Mouse (Mus musculus) erythroblast, embryonic 14.5 days (primary cell): ENCODE data around the gene Bpifb5. TPM values are rescaled to one million over a fixed set of nuclear protein-coding genes. Genes with fewer than 3 reads are reported as not detected.

ENCODE experiments used
- H3K27me3 ChIP-seq: 2 replicates; pipeline ENCODE4 v1.6.1; 2012; ENCODE audit warnings: inconsistent platforms; ENCODE audit not compliant: control insufficient read depth
- H3K36me3 ChIP-seq: 2 replicates; pipeline ENCODE4 v1.6.1; 2012; ENCODE audit warnings: mild to moderate bottlenecking, inconsistent platforms; ENCODE audit not compliant: control insufficient read depth
- H3K4me1 ChIP-seq: 2 replicates; pipeline ENCODE4 v1.6.1; 2012; ENCODE audit warnings: inconsistent platforms; ENCODE audit not compliant: control insufficient read depth
- H3K4me3 ChIP-seq: replicated peaks from 2 replicates; pipeline ENCODE3; 2012; ENCODE audit warnings: moderate library complexity, mild to moderate bottlenecking, inconsistent platforms
- H3K9me3 ChIP-seq: 2 replicates; pipeline ENCODE4 v1.6.1; 2012; ENCODE audit warnings: low read length, inconsistent platforms, mixed read lengths; ENCODE audit not compliant: control insufficient read depth
- GATA1 ChIP-seq: IDR thresholded peaks from 2 replicates; pipeline ENCODE4 v1.6.1; 2012; ENCODE audit warnings: low read length, inconsistent platforms, mixed read lengths
- TAL1 ChIP-seq: IDR thresholded peaks from 3 replicates; pipeline ENCODE4 v1.6.1; 2012; ENCODE audit warnings: low read length, inconsistent platforms, mixed read lengths
- polyA plus RNA-seq: library from polyadenylated mRNA; stranded (reverse); fragments of >175 nt; gene quantifications from 2 replicates; pipeline ENCODE4 v1.2.3, GENCODE M21; 2012

Bpifb5 gene
- polyA plus RNA-seq, 1 experiment, result not detected

DNA sequence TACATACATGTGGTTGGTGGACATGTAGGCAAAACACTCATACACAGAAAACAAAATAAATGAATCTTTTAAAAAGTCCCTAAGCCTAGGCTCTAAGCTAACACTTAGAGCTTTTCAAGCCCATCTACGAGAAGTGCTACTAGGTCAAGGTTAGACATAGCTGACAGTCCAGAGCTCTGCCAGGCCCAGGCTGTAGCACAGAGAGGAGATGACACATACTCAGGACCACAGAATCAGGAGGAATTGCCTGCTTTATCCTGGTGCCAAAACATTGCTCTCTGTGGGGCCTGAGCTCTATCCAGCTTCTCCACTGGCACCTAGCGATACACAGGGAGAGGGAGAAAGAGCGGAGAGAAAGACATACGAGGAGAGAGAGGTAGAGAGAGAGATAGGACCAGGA is 30.5 kb upstream of the Bpifb5 start:
- Histone ChIP-seq H3K9me3 (no peaks in the 10 kb centered on the region), H3K4me3 (no peak overlapping the region), H3K27me3 (no peaks in the 10 kb centered on the region), H3K4me1 (no peaks in the 10 kb centered on the region), H3K36me3 (no peaks in the 10 kb centered on the region)
- no peak for TF ChIP-seq GATA1
- TF ChIP-seq TAL1, result no peak

DNA sequence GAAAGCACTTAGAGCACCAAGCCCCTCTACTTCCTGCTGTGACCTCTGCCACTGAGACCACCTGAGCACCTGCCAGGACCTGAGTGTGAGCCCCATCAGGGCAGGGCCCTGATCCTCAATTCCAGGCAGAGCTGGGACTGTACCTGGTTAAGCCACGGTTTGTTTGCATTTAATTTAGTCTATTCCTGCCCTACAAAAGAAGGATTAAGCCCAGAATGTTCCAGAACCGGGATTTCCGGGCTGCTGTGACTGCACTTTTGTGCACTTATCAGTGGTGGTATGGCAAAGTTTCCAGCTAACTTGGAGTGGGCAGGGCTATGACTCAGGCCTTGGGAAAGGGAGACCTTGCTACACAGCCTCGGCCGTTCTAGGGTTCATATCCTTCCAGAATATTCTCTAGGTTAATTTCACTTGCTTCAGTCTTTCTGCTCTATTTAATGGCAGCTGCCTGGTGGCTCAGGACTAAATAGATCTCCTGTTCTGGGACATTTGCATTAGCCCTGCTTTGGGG is 29.5 kb upstream of the Bpifb5 start:
- TF ChIP-seq GATA1, result no peak
- TF ChIP-seq TAL1, result no peak
- H3K36me3 ChIP-seq, result no peaks in the 10 kb centered on the region
- H3K9me3 ChIP-seq, result no peaks in the 10 kb centered on the region
- H3K4me1 ChIP-seq, result no peaks in the 10 kb centered on the region
- no peaks in the 10 kb centered on the region for H3K27me3 ChIP-seq
- H3K4me3 ChIP-seq, result no peak overlapping the region

DNA sequence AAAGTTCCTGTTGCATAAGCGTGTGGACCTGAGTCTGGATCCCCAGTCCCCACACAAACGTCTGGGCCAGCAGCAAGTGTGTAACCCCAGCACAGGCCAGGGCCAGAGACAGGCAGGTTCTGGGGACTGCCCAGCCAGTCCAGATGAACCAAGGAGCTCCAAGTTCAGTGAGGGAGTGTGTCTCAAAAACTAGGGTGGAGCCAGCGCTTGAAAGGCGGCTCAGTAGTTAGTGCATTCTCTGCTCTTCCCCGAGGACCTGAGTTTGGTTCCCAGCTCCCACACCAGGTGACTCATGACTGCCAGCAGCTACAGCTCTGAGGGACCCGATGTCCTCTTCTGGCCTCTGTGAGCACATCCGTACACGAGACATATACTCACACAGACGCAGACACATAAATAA is 26.5 kb upstream of the Bpifb5 start:
- Histone ChIP-seq H3K9me3 (no peaks in the 10 kb centered on the region), H3K4me1 (no peaks in the 10 kb centered on the region), H3K36me3 (no peaks in the 10 kb centered on the region), H3K27me3 (no peaks in the 10 kb centered on the region), H3K4me3 (no peak overlapping the region)
- TF ChIP-seq TAL1 (no peak), GATA1 (no peak)

DNA sequence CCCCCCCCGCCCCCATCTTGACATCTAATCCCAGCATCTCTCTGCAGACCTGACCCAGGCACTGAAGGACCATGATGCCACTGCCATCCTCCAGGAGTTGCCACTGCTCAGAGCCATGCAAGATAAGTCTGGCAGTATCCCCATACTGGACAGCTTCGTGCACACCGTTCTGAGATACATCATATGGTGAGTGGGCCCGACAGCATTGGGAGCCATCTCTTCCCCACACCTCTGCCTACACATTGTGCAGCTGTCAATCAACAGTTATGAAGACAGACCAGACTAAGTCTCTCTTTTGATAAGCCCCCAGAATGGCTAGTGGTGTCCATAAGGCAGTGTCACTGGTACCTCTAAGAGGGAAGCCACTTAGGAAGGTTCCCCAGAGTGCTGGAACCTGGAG is 18.9 kb upstream of the Bpifb5 start:
- no peaks in the 10 kb centered on the region for H3K9me3 ChIP-seq
- no peak overlapping the region for H3K4me3 ChIP-seq
- no peaks in the 10 kb centered on the region for H3K36me3 ChIP-seq
- H3K4me1 ChIP-seq, result no peaks in the 10 kb centered on the region
- TF ChIP-seq GATA1, result no peak
- no peak for TF ChIP-seq TAL1
- H3K27me3 ChIP-seq, result no peaks in the 10 kb centered on the region

DNA sequence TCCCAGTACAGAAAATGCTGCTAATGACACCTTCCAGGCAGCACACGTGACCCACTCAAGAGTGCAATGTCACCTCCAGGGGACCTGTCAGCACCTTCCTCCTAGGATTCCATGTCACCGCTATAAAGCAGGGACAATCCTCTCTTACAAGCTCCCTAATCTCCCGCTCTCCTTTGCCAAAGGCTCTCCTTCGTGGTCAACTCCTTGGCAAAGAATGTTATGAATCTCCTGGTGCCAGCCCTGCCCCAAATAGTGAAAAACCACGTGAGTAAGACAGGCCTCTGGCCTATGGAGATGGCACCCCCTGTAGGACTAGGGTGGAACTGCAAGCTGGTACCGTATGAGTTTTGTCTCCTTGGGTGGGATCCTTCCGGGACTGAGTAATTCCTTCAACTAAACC is 16.6 kb upstream of the Bpifb5 start:
- Histone ChIP-seq H3K4me1 (no peaks in the 10 kb centered on the region), H3K36me3 (no peaks in the 10 kb centered on the region), H3K4me3 (no peak overlapping the region), H3K27me3 (no peaks in the 10 kb centered on the region), H3K9me3 (no peaks in the 10 kb centered on the region)
- no peak for TF ChIP-seq GATA1
- no peak for TF ChIP-seq TAL1

DNA sequence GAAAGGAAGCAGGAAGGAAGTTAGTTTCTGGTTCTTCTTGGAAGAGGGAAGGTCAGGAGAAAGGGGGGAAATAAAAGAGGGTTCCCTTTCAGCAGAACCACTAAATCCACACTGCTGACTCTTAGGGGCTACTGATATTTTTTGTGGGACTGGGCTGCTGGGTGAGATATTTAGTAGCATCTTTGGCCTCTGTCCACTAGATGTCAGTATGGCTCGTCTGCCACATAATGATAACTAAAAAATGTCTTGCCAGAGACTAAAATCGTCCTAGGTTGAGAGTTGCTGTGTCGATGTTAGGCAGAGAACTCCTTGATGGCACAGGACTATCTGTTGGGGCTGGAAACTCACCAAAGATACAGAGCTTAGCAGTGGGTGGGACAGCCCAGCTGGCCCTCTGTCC is 14.4 kb upstream of the Bpifb5 start:
- Histone ChIP-seq H3K4me3 (no peak overlapping the region), H3K9me3 (no peaks in the 10 kb centered on the region), H3K4me1 (no peaks in the 10 kb centered on the region), H3K36me3 (no peaks in the 10 kb centered on the region), H3K27me3 (no peaks in the 10 kb centered on the region)
- TF ChIP-seq TAL1 (no peak), GATA1 (no peak)

DNA sequence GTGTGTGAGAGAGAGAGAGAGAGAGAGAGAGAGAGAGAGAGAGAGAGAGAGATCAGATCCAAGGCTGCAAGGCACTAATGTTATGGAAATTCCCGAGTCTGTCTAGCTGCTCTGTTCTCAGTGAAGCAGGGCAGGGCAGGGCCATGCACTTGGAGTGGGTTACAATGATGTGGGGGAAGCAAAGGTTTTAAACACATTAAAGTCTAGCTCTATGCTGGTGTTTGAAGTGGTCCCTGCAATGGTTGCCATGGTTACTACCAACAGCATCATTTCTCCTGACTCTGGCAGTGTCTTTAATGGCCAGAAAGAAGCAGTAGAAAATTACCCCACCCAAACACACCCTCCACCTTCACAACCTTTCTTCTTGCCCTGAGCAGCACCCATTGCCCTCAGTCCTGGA is 12.4 kb upstream of the Bpifb5 start:
- H3K27me3 ChIP-seq, result no peaks in the 10 kb centered on the region
- H3K4me3 ChIP-seq, result no peak overlapping the region
- no peaks in the 10 kb centered on the region for H3K9me3 ChIP-seq
- TF ChIP-seq GATA1, result no peak
- TF ChIP-seq TAL1, result no peak
- H3K36me3 ChIP-seq, result no peaks in the 10 kb centered on the region
- H3K4me1 ChIP-seq, result no peaks in the 10 kb centered on the region

DNA sequence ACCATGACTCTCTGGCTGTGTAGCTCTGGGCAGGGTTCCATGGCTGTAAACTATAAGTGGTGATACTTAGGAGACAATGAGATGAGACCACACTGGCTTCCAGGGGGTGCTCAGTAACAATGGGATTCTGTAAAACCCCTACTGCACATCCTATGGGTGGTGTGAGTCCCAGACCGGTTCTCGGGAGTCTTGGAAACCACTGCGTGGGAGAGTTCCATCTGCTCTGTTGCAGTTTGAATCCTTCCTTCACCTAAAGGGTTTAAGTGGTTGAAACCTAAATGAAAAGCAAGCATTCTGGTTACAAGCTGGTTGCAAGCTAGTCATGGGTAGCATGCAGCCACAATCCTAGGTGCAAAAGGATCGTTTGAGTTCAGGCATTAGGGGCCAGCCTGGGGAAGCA is 11.7 kb upstream of the Bpifb5 start:
- TF ChIP-seq GATA1 (no peak), TAL1 (no peak)
- Histone ChIP-seq H3K4me3 (no peak overlapping the region), H3K27me3 (no peaks in the 10 kb centered on the region), H3K36me3 (no peaks in the 10 kb centered on the region), H3K9me3 (no peaks in the 10 kb centered on the region), H3K4me1 (no peaks in the 10 kb centered on the region)

DNA sequence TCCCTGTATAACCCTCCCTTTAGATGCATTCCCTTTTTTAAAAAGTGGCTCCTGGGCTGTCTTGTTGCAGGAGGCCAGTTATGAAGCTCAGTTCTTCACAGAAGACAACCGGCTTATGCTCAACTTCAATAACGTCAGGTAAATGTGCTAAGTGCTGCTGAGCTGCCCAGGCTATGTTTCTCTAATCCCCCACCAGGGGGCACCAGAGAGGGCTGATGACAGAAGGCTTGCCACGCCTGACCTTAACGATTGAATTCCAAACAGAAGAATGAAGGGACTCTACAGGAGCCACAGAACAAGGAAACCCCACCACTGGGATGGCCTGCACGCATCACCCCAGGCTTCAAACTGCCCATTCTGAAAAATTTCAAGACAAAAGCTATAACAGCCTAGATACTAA is 8.4 kb upstream of the Bpifb5 start:
- H3K4me3 ChIP-seq, result no peak overlapping the region
- no peaks in the 10 kb centered on the region for H3K36me3 ChIP-seq
- H3K27me3 ChIP-seq, result no peaks in the 10 kb centered on the region
- no peak for TF ChIP-seq TAL1
- TF ChIP-seq GATA1, result no peak
- H3K9me3 ChIP-seq, result no peaks in the 10 kb centered on the region
- no peaks in the 10 kb centered on the region for H3K4me1 ChIP-seq

DNA sequence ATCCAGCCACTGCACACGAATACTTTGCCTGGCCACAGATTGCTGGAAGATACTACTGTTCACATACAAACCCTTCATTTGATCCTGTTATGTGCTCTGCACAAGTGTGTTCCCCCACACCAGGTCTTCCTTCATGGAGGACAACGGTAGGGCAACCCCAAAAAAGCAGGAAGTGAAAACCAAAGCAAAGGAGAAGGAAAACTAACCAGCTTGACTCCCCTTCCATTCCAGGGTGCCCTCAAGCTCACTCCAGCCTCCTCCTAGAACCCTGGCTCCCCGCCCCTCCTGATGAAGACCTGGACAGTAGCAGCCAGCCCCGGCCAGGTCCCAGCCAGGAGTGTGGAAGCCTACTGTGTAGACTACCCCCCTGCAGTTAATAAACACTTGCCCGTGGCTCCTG is 3.6 kb upstream of the Bpifb5 start:
- H3K4me3 ChIP-seq, result no peak overlapping the region
- no peaks in the 10 kb centered on the region for H3K4me1 ChIP-seq
- H3K9me3 ChIP-seq, result no peaks in the 10 kb centered on the region
- TF ChIP-seq GATA1, result no peak
- TF ChIP-seq TAL1, result no peak
- H3K27me3 ChIP-seq, result no peaks in the 10 kb centered on the region
- no peaks in the 10 kb centered on the region for H3K36me3 ChIP-seq
